Mouse (Mus musculus) intestine, embryonic 15.5 days (tissue): Measurements from ENCODE around the gene March1. TPM values are rescaled to one million over a fixed set of nuclear protein-coding genes. Genes with fewer than 3 reads are reported as not detected.

Experiments
- ATAC-seq: fragments of 200-750 bp; cut with Nextera tagmentation; 2 replicates; pipeline ENCODE4 v1.8.0; 2017; ENCODE audit warnings: moderate TSS enrichment, moderate library complexity
- H3K27ac ChIP-seq: fragments of 300-500 bp; sonication (generic); 2 replicates; pipeline ENCODE4 v1.5.1; 2015; ENCODE audit warnings: mild to moderate bottlenecking, inconsistent platforms
- H3K27me3 ChIP-seq: fragments of 300-500 bp; sonication (generic); replicated peaks from 2 replicates; pipeline ENCODE4 v1.6.1; 2015; ENCODE audit warnings: inconsistent platforms
- H3K36me3 ChIP-seq: fragments of 300-500 bp; sonication (generic); 2 replicates; pipeline ENCODE4 v1.6.1; 2015; ENCODE audit warnings: inconsistent platforms
- H3K4me1 ChIP-seq: fragments of 300-500 bp; sonication (generic); replicated peaks from 2 replicates; pipeline ENCODE4 v1.6.1; 2015; ENCODE audit warnings: inconsistent platforms
- H3K4me2 ChIP-seq: fragments of 300-500 bp; sonication (generic); replicated peaks from 2 replicates; pipeline ENCODE4 v1.6.1; 2015; ENCODE audit warnings: mild to moderate bottlenecking, inconsistent platforms
- H3K4me3 ChIP-seq: fragments of 300-500 bp; sonication (generic); replicated peaks from 2 replicates; pipeline ENCODE4 v1.5.1; 2015; ENCODE audit warnings: inconsistent platforms
- H3K9ac ChIP-seq: fragments of 300-500 bp; sonication (generic); 2 replicates; pipeline ENCODE4 v1.6.1; 2015; ENCODE audit warnings: inconsistent platforms
- H3K9me3 ChIP-seq: fragments of 300-500 bp; sonication (generic); 2 replicates; pipeline ENCODE4 v1.6.1; 2016; ENCODE audit warnings: inconsistent platforms
- WGBS: fragments of 180-500 bp; shearing (Covaris S2); methylation state at CpG from one replicate; pipeline ENCODE4 v1.1.7; 2015; 5-methylcytosine and 5-hydroxymethylcytosine counted together
- polyA plus RNA-seq: library from polyadenylated mRNA; unstranded; fragments of >200 nt; fragmentation: Nextera tagmentation; extraction: Ambion mirVana; gene quantifications from 2 replicates; pipeline ENCODE4 v1.2.1, GENCODE M21; 2015

The March1 gene
- polyA plus RNA-seq, 1 experiment from 2014 or later = 0.84 TPM

- 94% methylated on average over 22 of the region's 22 CpGs for WGBS
- Histone ChIP-seq H3K4me1 (no peaks in the 10 kb centered on the region), H3K9me3 (no peaks in the 10 kb centered on the region), H3K27ac (no peak within 1 kb of the TSS), H3K9ac (no peak within 1 kb of the TSS), H3K36me3 (no peaks in the 10 kb centered on the region), H3K27me3 (no peaks in the 10 kb centered on the region), H3K4me2 (no peak within 1 kb of the TSS), H3K4me3 (no peak within 1 kb of the TSS)
- no peak for ATAC-seq
Observed at GRCm38 (mm10) chr8:66511537-66511936, 893.8 kb downstream of the March1 start, which contains the start of gene Tktl2. TSS of gene Tktl2 (plus strand) at chr8:66511756.

GRCm38 (mm10) chr8:66519149-66519548 is 901.4 kb downstream of the March1 start:
- H3K9ac ChIP-seq = no peak overlapping the region
- no peak for ATAC-seq
- 76% methylated on average over 2 of the region's 2 CpGs for WGBS

GRCm38 (mm10) chr8:66520576-66520975 is 902.9 kb downstream of the March1 start:
- Histone ChIP-seq H3K36me3 (no peaks in the 10 kb centered on the region), H3K4me2 (no peak overlapping the region), H3K27me3 (no peaks in the 10 kb centered on the region), H3K9me3 (no peaks in the 10 kb centered on the region), H3K4me3 (no peak overlapping the region), H3K4me1 (no peaks in the 10 kb centered on the region), H3K27ac (no peak overlapping the region), H3K9ac (no peak overlapping the region)
- no peak for ATAC-seq

More at GRCm38 (mm10) chr8:66519149-66519548, 901.4 kb downstream of the March1 start:
- Histone ChIP-seq H3K27ac (no peak overlapping the region), H3K4me1 (no peaks in the 10 kb centered on the region), H3K4me2 (no peak overlapping the region), H3K4me3 (no peak overlapping the region), H3K36me3 (no peaks in the 10 kb centered on the region), H3K9me3 (no peaks in the 10 kb centered on the region), H3K27me3 (no peaks in the 10 kb centered on the region)
